Mouse (Mus musculus) cerebellum, postnatal 4 days (tissue): Measurements from ENCODE around the gene Sctr.

Experiments
- DNase-seq, 2 experiments: peaks; one replicate each; pipeline ENCODE4 v3.0.0; 2022; ENCODE audit warnings: low spot score in 2 of 2, mixed read lengths in 1 of 2

Gene Sctr

DNA sequence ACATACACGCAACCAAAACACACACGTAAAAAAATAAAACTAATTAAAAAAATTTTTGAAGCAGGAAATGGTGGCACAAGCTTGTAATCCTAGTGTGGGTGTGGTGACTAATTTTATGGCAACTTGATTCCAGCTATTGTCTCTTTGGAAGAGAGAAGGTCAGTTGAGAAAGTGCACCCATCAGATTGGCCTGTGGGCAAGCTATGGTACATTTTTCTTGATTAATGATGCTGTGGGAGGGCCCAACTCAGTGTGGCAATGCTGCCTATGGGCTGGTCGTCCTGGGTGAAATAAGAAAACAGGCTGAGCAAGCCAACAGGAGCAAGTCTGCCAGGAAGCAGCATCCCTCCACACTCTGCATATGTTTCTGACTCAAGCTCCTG, 94.5 kb downstream of the Sctr start:
- no peak for DNase-seq

- no peak for DNase-seq
Measured at GRCm38 (mm10) chr1:120105556-120105959, 98.9 kb downstream of the Sctr start.

DNA sequence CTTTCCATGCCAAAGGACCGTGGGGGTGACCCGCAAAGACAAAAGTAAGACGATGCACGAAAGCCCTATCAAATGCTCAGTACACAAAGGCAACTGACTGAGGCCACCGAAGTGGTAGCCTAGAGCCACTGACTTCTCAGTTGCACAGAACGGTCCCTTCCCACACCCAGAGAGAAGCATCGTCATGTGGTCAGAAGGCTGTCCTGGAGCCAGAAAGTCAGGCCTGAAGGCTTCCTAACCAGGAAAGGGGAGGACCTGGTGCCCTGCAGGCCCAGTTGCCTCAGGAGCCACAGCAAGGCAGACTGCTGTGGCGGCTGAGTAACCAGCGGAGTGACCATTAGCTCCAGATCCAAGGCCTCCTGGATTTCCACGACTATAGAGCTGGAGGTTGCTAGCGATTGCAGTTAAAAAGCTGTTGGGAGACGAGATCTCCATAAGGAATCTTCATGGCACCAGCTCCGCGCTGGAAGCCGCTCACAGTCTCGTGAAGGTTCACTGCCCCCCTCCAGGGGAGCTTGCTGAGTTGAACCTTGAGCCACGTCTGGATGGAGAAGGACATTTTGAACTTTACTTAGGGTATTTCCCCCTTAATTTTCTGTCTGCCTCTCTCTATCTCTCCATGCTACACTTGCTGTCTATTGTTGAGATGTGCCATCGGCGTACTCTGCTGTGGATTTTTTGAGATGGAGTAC, 103.2 kb downstream of the Sctr start:
- no peak for DNase-seq

GRCm38 (mm10) chr1:120111766-120112165, 105.1 kb downstream of the Sctr start:
- no peak for DNase-seq

- DNase-seq: no peak
Measured at GRCm38 (mm10) chr1:120112251-120113187, 105.8 kb downstream of the Sctr start.
